Mouse (Mus musculus): Measurements from ENCODE around the gene Rab5if. TPM values are rescaled to one million over a fixed set of nuclear protein-coding genes. Genes with fewer than 3 reads are reported as not detected.

The Rab5if gene
- polyA plus RNA-seq, 1 experiment from 2014 or later: 311 TPM

DNA sequence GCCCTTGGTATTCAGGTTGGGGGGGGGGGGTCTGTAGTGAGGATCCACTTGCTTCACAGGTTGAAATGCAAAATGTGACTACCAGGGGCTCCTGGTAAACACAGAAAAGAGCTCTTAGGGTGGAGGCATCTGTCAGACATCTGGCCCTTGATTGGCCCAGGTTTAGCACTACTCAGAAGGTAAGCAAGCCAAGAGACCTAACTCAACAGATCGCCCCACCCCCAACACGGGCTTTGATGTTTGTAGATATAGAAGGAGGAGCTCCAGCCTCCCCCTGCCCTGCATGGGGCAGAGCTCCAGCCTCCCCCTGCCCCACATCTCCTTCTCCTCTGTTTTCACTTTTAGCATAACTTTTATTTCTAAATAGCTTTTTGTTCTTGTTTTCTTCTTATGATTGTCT is 56.9 kb downstream of the Rab5if start:
- no peaks in the 10 kb centered on the region for H3K27me3 ChIP-seq (replicated peaks)
- no peaks in the 10 kb centered on the region for H3K9me3 ChIP-seq
- no peak overlapping the region for H3K9ac ChIP-seq
- ATAC-seq: no peak
- H3K4me2 ChIP-seq (replicated peaks): no peak overlapping the region
- no peaks in the 10 kb centered on the region for H3K36me3 ChIP-seq
- no peaks in the 10 kb centered on the region for H3K4me1 ChIP-seq (replicated peaks)
- no peak overlapping the region for H3K27ac ChIP-seq
- WGBS: 58% methylated on average over 2 of the region's 2 CpGs
- H3K4me3 ChIP-seq (replicated peaks): no peak overlapping the region

DNA sequence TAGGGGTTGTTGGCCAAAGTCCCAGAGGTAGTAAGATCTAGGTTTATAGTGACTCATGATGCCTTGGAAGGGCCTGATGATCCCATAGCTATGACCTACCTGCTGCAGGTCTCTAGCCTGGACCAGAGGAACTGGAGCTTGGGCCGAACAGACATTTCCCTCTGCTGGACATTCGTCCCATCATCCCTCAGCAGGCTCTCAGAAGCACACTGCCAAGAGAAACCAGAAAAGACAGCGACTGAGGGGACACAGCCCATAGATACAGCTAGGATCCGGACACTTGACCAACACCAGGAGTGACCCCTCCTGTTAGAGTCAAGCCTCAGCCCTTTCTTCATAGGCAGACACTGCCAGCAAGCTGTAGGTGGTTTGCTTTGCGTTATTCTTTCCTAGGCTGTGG is 60.1 kb downstream of the Rab5if start:
- WGBS: 79% methylated on average over 5 of the region's 5 CpGs
- H3K36me3 ChIP-seq: no peaks in the 10 kb centered on the region
- no peak for ATAC-seq

More for the DNA sequence above, 60.1 kb downstream of the Rab5if start:
- no peak overlapping the region for H3K4me2 ChIP-seq (replicated peaks)
- H3K9me3 ChIP-seq: no peaks in the 10 kb centered on the region
- H3K27me3 ChIP-seq (replicated peaks): no peaks in the 10 kb centered on the region
- H3K27ac ChIP-seq: no peak overlapping the region
- no peaks in the 10 kb centered on the region for H3K4me1 ChIP-seq (replicated peaks)
- H3K4me3 ChIP-seq (replicated peaks): no peak overlapping the region
- no peak overlapping the region for H3K9ac ChIP-seq

Other genes with a start within 250 kb of the Rab5if start
- gene Dlgap4, start 249.4 kb upstream of the Rab5if start, polyA plus RNA-seq (2015; fragmentation: Nextera tagmentation; extraction: Ambion mirVana): 54.3 and 54.6 TPM in 2 replicates
- 1,100 and 1,103 TPM in 2 replicates for gene Myl9, start 87.7 kb upstream of the Rab5if start, polyA plus RNA-seq (2015; fragmentation: Nextera tagmentation; extraction: Ambion mirVana)
- gene Tgif2, start 23.1 kb upstream of the Rab5if start, polyA plus RNA-seq (2015; fragmentation: Nextera tagmentation; extraction: Ambion mirVana): 34.3 and 38.3 TPM in 2 replicates
- 5.3 and 6.7 TPM in 2 replicates for gene 4930518I15Rik, start 5.2 kb upstream of the Rab5if start, polyA plus RNA-seq (2015; fragmentation: Nextera tagmentation; extraction: Ambion mirVana)
- 0.53 and 0.66 TPM in 2 replicates for gene Sla2, start 24.1 kb downstream of the Rab5if start, polyA plus RNA-seq (2015; fragmentation: Nextera tagmentation; extraction: Ambion mirVana)
- 41.7 and 42.9 TPM in 2 replicates for gene Ndrg3, start 128.9 kb downstream of the Rab5if start, polyA plus RNA-seq (2015; fragmentation: Nextera tagmentation; extraction: Ambion mirVana)
- gene Dsn1, start 144.0 kb downstream of the Rab5if start, polyA plus RNA-seq (2015; fragmentation: Nextera tagmentation; extraction: Ambion mirVana): 28.3 and 29.4 TPM in 2 replicates
- 2.0 and 2.3 TPM in 2 replicates for gene Soga1, start 216.1 kb downstream of the Rab5if start, polyA plus RNA-seq (2015; fragmentation: Nextera tagmentation; extraction: Ambion mirVana)
- not detected in 2 replicates for gene Tldc2, start 223.9 kb downstream of the Rab5if start, polyA plus RNA-seq (2015; fragmentation: Nextera tagmentation; extraction: Ambion mirVana)

Data from intestine, embryonic 15.5 days (tissue).